Mouse (Mus musculus): ENCODE results near the gene Tmem88. TPM values are rescaled to one million over a fixed set of nuclear protein-coding genes. Genes with fewer than 3 reads are reported as not detected.

Tmem88 gene
- polyA plus RNA-seq, 1 experiment from 2014 or later = 96.5 TPM

DNA sequence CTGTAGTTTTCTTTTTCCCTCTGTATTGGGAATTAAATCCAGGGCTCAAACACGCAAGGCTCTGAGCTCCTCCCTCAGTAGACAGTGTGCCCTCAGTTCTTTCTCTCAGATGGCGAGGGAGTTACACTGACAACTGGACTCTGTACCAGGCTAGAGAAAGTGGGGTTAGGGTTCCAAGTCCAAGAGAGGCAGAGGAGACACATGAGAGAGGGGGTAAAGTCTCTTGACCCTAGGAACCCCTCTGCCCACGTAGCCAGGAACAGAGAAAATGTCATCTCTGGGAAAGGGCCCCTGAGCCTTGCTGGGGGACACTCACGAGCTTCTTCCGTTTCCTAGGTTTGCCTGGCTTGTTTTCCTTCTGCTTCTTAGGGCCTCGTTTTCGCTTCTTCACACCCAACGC lies 33.7 kb downstream of the Tmem88 start:
- Histone ChIP-seq H3K9me3 (ENCODE audit: low read length) (no peaks in the 10 kb centered on the region), H3K9ac (replicated peaks; ENCODE audit: low read depth) (no peak overlapping the region), H3K27ac (ENCODE audit: low read length) (peak overlapping the region; percentile 100), H3K4me1 (ENCODE audit: insufficient read depth, low read depth, low read length) (peaks cover 24% of the 10 kb centered on the region), H3K36me3 (ENCODE audit: insufficient read depth, low read length) (peaks cover 30% of the 10 kb centered on the region; the same call in 1 of the 2 replicates), H3K27me3 (replicated peaks; ENCODE audit: insufficient read depth, low read length) (no peaks in the 10 kb centered on the region), H3K4me3 (ENCODE audit: low read depth, low read length) (no peak overlapping the region), H3K4me2 (replicated peaks; ENCODE audit: low read depth, low read length) (peak overlapping the region; percentile 77)
- ATAC-seq = no peak
- no peak for TF ChIP-seq EP300 (IDR thresholded peaks at IDR 0.05)
- no peak for TF ChIP-seq CTCF (IDR thresholded peaks at IDR 0.05)
- DNase-seq (ENCODE audit: low spot score) = no peak
- 25% methylated on average over 8 of the region's 8 CpGs for WGBS

DNA sequence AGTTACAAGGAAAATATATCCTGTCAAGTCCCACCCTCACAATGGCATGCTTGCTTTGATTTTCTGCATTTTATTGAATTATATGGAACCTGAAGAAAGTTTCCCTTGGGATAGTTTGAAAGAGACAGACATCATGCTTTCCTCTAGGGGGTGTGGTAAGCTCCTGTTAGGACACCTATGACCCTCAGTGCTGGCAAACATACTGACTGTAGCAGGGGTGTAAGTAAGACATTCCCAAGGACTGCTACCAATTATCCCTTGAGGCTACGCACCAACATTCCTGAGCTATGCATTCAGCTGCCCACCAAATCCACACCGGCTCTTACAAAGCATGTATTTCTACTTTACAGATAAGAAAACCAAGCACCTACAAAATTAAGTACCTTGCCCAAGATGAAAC lies 35.6 kb downstream of the Tmem88 start:
- DNase-seq (ENCODE audit: low spot score) (peak; percentile 42), ATAC-seq (no peak)
- H3K4me1 ChIP-seq (ENCODE audit: insufficient read depth, low read depth, low read length) = peaks cover 19% of the 10 kb centered on the region
- TF ChIP-seq CTCF (IDR thresholded peaks at IDR 0.05) (peak; percentile 50), EP300 (IDR thresholded peaks at IDR 0.05) (no peak)
- no peak overlapping the region for H3K4me3 ChIP-seq (ENCODE audit: low read depth, low read length)
- no peak overlapping the region for H3K4me2 ChIP-seq (replicated peaks; ENCODE audit: low read depth, low read length)
- WGBS = 47% methylated on average over 2 of the region's 2 CpGs
- H3K9ac ChIP-seq (replicated peaks; ENCODE audit: low read depth) = no peak overlapping the region
- peaks cover 47% of the 10 kb centered on the region; the same call in 1 of the 2 replicates for H3K36me3 ChIP-seq (ENCODE audit: insufficient read depth, low read length)
- no peaks in the 10 kb centered on the region for H3K9me3 ChIP-seq (ENCODE audit: low read length)
- H3K27ac ChIP-seq (ENCODE audit: low read length) = no peak overlapping the region
- no peaks in the 10 kb centered on the region for H3K27me3 ChIP-seq (replicated peaks; ENCODE audit: insufficient read depth, low read length)

DNA sequence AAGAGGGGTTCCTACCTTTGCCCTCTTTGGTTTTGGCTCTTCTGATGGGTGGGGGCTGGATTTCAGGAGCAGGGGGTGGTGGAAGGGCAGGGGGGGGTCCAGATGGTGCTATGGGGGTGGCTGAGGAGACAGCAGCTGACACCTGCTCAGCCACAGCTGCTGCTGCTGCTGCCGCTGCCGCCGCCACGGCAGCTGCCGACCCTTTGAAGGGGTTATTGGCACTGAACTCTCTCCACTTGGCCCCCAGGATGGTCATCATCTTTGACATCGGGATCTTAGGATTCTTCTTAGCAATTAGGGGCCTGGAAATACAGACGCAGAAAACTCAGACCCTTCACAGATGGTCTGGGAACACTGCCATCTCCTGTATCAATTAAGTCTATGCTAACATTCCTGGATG lies 36.0 kb downstream of the Tmem88 start:
- Histone ChIP-seq H3K36me3 (ENCODE audit: insufficient read depth, low read length) (peaks cover 52% of the 10 kb centered on the region; the same call in 1 of the 2 replicates), H3K4me1 (ENCODE audit: insufficient read depth, low read depth, low read length) (peaks cover 19% of the 10 kb centered on the region), H3K9me3 (ENCODE audit: low read length) (no peaks in the 10 kb centered on the region), H3K9ac (replicated peaks; ENCODE audit: low read depth) (no peak overlapping the region), H3K4me3 (ENCODE audit: low read depth, low read length) (no peak overlapping the region), H3K27me3 (replicated peaks; ENCODE audit: insufficient read depth, low read length) (no peaks in the 10 kb centered on the region), H3K4me2 (replicated peaks; ENCODE audit: low read depth, low read length) (no peak overlapping the region), H3K27ac (ENCODE audit: low read length) (no peak overlapping the region)
- ATAC-seq (no peak), DNase-seq (ENCODE audit: low spot score) (no peak)
- TF ChIP-seq CTCF (IDR thresholded peaks at IDR 0.05) = no peak
- TF ChIP-seq EP300 (IDR thresholded peaks at IDR 0.05) = no peak
- WGBS = 59% methylated on average over 7 of the region's 7 CpGs

- no peak overlapping the region for H3K9ac ChIP-seq (replicated peaks; ENCODE audit: low read depth)
- H3K9me3 ChIP-seq (ENCODE audit: low read length) = no peaks in the 10 kb centered on the region
- DNase-seq (ENCODE audit: low spot score) = no peak
- no peak overlapping the region for H3K4me3 ChIP-seq (ENCODE audit: low read depth, low read length)
- no peak overlapping the region for H3K4me2 ChIP-seq (replicated peaks; ENCODE audit: low read depth, low read length)
- no peaks in the 10 kb centered on the region for H3K4me1 ChIP-seq (ENCODE audit: insufficient read depth, low read depth, low read length)
- no peak for ATAC-seq
- no peak overlapping the region for H3K27ac ChIP-seq (ENCODE audit: low read length)
- no peaks in the 10 kb centered on the region for H3K27me3 ChIP-seq (replicated peaks; ENCODE audit: insufficient read depth, low read length)
- H3K36me3 ChIP-seq (ENCODE audit: insufficient read depth, low read length) = peaks cover 75% of the 10 kb centered on the region
- TF ChIP-seq EP300 (IDR thresholded peaks at IDR 0.05) = no peak
- no peak for TF ChIP-seq CTCF (IDR thresholded peaks at IDR 0.05)
- WGBS = 86% methylated on average over 12 of the region's 12 CpGs
Measured at GRCm38 (mm10) chr11:69357690-69358089, 40.3 kb downstream of the Tmem88 start.

GRCm38 (mm10) chr11:69356544-69356943 lies 41.5 kb downstream of the Tmem88 start:
- Histone ChIP-seq H3K9ac (replicated peaks; ENCODE audit: low read depth) (no peak overlapping the region), H3K27me3 (replicated peaks; ENCODE audit: insufficient read depth, low read length) (no peaks in the 10 kb centered on the region), H3K4me2 (replicated peaks; ENCODE audit: low read depth, low read length) (no peak overlapping the region), H3K36me3 (ENCODE audit: insufficient read depth, low read length) (peaks cover 73% of the 10 kb centered on the region), H3K9me3 (ENCODE audit: low read length) (no peaks in the 10 kb centered on the region), H3K4me1 (ENCODE audit: insufficient read depth, low read depth, low read length) (no peaks in the 10 kb centered on the region), H3K4me3 (ENCODE audit: low read depth, low read length) (no peak overlapping the region), H3K27ac (ENCODE audit: low read length) (no peak overlapping the region)
- ATAC-seq (no peak), DNase-seq (ENCODE audit: low spot score) (no peak)
- 87% methylated on average over 5 of the region's 5 CpGs for WGBS
- TF ChIP-seq EP300 (IDR thresholded peaks at IDR 0.05) (no peak), CTCF (IDR thresholded peaks at IDR 0.05) (no peak)

Other genes starting within 250 kb of the Tmem88 start
- gene Alox12b, start 241.2 kb downstream of the Tmem88 start, polyA plus RNA-seq (2015; fragmentation: Nextera tagmentation; extraction: Ambion mirVana) = not detected in 2 replicates
- gene Alox8, start 200.4 kb downstream of the Tmem88 start, polyA plus RNA-seq (2015; fragmentation: Nextera tagmentation; extraction: Ambion mirVana) = 0.04 and 0.08 TPM in 2 replicates
- gene Gucy2e, start 161.2 kb downstream of the Tmem88 start, polyA plus RNA-seq (2015; fragmentation: Nextera tagmentation; extraction: Ambion mirVana) = 0.04 TPM in 1 of 2 replicates, not detected in the other
- gene Cntrob, start 74.5 kb downstream of the Tmem88 start, polyA plus RNA-seq (2015; fragmentation: Nextera tagmentation; extraction: Ambion mirVana) = 5.0 and 5.5 TPM in 2 replicates
- gene Trappc1, start 74.3 kb downstream of the Tmem88 start, polyA plus RNA-seq (2015; fragmentation: Nextera tagmentation; extraction: Ambion mirVana) = 109 TPM in 2 replicates
- 0.86 and 0.93 TPM in 2 replicates for gene Kcnab3, start 72.0 kb downstream of the Tmem88 start, polyA plus RNA-seq (2015; fragmentation: Nextera tagmentation; extraction: Ambion mirVana)
- 5.7 and 6.6 TPM in 2 replicates for gene Rnf227, start 57.8 kb downstream of the Tmem88 start, polyA plus RNA-seq (2015; fragmentation: Nextera tagmentation; extraction: Ambion mirVana)
- 29.9 and 38.4 TPM in 2 replicates for gene Chd3, start 28.8 kb downstream of the Tmem88 start, polyA plus RNA-seq (2015; fragmentation: Nextera tagmentation; extraction: Ambion mirVana)
- gene Naa38, start 2.7 kb downstream of the Tmem88 start, polyA plus RNA-seq (2015; fragmentation: Nextera tagmentation; extraction: Ambion mirVana) = 126 and 142 TPM in 2 replicates
- 16.3 and 16.5 TPM in 2 replicates for gene Cyb5d1, start 2.6 kb downstream of the Tmem88 start, polyA plus RNA-seq (2015; fragmentation: Nextera tagmentation; extraction: Ambion mirVana)
- 29.4 and 34.9 TPM in 2 replicates for gene Kdm6b, start 15.4 kb upstream of the Tmem88 start, polyA plus RNA-seq (2015; fragmentation: Nextera tagmentation; extraction: Ambion mirVana)
- 1.3 and 2.2 TPM in 2 replicates for gene Dnah2, start 150.9 kb upstream of the Tmem88 start, polyA plus RNA-seq (2015; fragmentation: Nextera tagmentation; extraction: Ambion mirVana)
- gene Efnb3, start 162.0 kb upstream of the Tmem88 start, polyA plus RNA-seq (2015; fragmentation: Nextera tagmentation; extraction: Ambion mirVana) = 0.80 and 1.0 TPM in 2 replicates
- 13.8 and 14.3 TPM in 2 replicates for gene Wrap53, start 182.0 kb upstream of the Tmem88 start, polyA plus RNA-seq (2015; fragmentation: Nextera tagmentation; extraction: Ambion mirVana)
- gene Trp53, start 182.1 kb upstream of the Tmem88 start, polyA plus RNA-seq (2015; fragmentation: Nextera tagmentation; extraction: Ambion mirVana) = 39.8 and 50.6 TPM in 2 replicates
- gene Atp1b2, start 207.7 kb upstream of the Tmem88 start, polyA plus RNA-seq (2015; fragmentation: Nextera tagmentation; extraction: Ambion mirVana) = 7.5 and 8.1 TPM in 2 replicates
- not detected in 2 replicates for gene Shbg, start 219.7 kb upstream of the Tmem88 start, polyA plus RNA-seq (2015; fragmentation: Nextera tagmentation; extraction: Ambion mirVana)
- gene Sat2, start 223.8 kb upstream of the Tmem88 start, polyA plus RNA-seq (2015; fragmentation: Nextera tagmentation; extraction: Ambion mirVana) = 14.4 and 16.3 TPM in 2 replicates
- 16.3 and 17.9 TPM in 2 replicates for gene Fxr2, start 234.8 kb upstream of the Tmem88 start, polyA plus RNA-seq (2015; fragmentation: Nextera tagmentation; extraction: Ambion mirVana)